Mouse (Mus musculus): ENCODE measurements around the gene Eml2.

DNA sequence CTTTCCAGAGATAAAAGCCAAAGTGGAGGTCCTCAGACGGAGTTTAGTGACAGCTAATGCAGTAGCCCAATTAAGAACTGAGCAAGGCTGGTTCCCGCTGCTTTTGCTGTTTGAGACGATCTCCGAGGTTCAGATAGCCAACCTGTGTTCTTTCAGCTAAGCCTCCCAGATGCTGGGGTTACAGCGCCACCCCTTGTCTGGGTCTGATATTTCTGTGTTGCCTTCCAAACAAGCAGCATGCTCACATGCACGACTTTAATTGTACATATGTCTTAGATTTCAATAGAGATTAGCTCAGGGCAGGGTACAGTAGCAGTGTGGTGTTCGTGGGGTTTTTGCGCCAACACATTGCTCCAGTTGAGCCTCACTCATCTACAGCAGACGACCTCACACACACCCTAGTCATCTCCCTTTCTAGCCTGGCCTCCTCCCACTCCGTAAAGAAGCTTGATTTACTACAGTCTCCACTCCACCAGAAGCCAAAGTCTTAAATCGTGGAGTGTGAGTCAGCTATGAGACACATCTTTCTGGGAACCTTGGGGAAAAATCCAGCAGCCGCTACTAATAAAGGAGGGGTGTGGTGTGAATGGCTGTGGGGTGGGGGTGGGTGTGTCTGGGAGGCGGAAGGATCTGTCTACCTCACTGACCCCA is 20.3 kb upstream of the Eml2 start:
- TF ChIP-seq CTCF (IDR thresholded peaks at IDR 0.05; ENCODE audit: control insufficient read depth, insufficient read depth, insufficient replicate concordance, low read depth, low read length), result no peak
- no peak for TF ChIP-seq POLR2A (IDR thresholded peaks at IDR 0.05; ENCODE audit: control insufficient read depth, low read depth, low read length)

Measured in testis, adult 2 months (tissue).